Mouse (Mus musculus) adrenal gland, postnatal 0 days (tissue): ENCODE results near the gene Gm1043. TPM values are rescaled to one million over a fixed set of nuclear protein-coding genes. Genes with fewer than 3 reads are reported as not detected.

Experiments used
- polyA plus RNA-seq: library from polyadenylated mRNA; unstranded; fragments of >200 nt; fragmentation: Nextera tagmentation; extraction: Ambion mirVana; gene quantifications from 2 replicates; pipeline ENCODE4 v1.2.1, GENCODE M21; 2015

Gm1043 gene
- polyA plus RNA-seq, result 0.07 and 0.20 TPM in 2 replicates

DNA sequence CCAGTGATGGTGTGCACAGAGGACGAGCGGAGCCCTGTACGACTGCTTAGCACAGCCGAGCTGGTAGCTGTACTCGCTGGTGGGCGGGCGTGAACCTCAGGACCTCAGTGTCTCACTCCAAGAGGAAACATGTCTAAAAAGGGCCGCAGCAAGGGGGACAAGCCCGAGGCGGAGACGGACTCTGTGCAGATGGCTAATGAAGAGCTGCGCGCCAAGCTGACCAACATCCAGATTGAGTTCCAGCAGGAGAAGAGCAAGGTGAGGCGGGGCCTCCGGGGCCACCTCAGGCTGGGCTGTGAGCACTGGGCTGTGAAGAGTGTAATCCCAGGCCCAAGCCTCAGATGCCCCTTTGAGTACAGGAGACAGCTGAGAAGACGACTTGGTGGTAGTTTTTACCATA lies at the start of gene Gm1043:
Gene Gm1043 (plus strand): TSS at position 130 of the 400 bp plus-strand sequence.

DNA sequence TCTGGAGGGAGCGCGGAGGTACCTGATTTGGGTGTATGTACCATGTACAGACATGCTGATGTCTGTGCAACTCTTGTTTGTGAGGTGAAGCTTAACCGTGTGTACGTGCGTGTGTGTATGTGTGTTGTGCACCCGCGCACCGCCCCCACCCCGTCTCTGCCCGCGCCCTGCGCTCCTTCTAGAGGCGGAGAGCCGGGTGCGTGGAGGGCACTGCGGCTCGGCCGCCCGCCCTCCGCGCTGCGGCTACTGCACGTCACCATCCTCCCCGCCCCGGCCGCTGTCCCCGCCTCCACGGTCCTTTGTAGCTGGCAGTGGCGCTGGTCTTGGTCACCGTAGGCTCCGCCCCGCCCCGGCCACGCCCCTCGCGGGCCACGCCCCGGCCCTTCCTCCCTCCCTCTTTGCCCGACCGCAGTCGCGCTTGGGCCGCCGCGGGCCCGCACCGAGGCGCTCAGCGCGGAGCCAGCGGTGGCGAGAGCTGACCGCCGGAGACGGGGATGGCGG lies 156.5 kb downstream of the Gm1043 start, which contains the start of gene Crmp1:
Gene Crmp1 (plus strand): TSS at position 290 of the 501 bp plus-strand sequence.

Other genes starting within 250 kb of the Gm1043 start
- gene Ppp2r2c, start 216.9 kb upstream of the Gm1043 start, polyA plus RNA-seq, result 4.7 and 9.4 TPM in 2 replicates
- 8.4 and 11.6 TPM in 2 replicates for gene Wfs1, start 96.2 kb upstream of the Gm1043 start, polyA plus RNA-seq
- gene Crmp1, start 156.6 kb downstream of the Gm1043 start, polyA plus RNA-seq, result 41.7 and 105 TPM in 2 replicates